Mouse (Mus musculus) neutrophil, adult 5-6 weeks (primary cell): ENCODE data around the gene Tbrg4. TPM values are rescaled to one million over a fixed set of nuclear protein-coding genes. Genes with fewer than 3 reads are reported as not detected.

Source experiments
- ATAC-seq: fragments of 151-379, 151-347 bp; 2 replicates; pipeline ENCODE4 v1.8.0; 2017; ENCODE audit warnings: mild to moderate bottlenecking, moderate TSS enrichment; ENCODE audit not compliant: insufficient number of reproducible peaks, poor library complexity, low FRiP score, severe bottlenecking; ENCODE audit errors: extremely low read depth
- total RNA-seq: library from RNA; stranded (forward); fragments of 200-1000 nt; gene quantifications from 2 replicates; pipeline ENCODE4 v1.2.3, GENCODE M21; 2017

Tbrg4 gene
- total RNA-seq, 1 experiment from 2014 or later, result 22.5 TPM

DNA sequence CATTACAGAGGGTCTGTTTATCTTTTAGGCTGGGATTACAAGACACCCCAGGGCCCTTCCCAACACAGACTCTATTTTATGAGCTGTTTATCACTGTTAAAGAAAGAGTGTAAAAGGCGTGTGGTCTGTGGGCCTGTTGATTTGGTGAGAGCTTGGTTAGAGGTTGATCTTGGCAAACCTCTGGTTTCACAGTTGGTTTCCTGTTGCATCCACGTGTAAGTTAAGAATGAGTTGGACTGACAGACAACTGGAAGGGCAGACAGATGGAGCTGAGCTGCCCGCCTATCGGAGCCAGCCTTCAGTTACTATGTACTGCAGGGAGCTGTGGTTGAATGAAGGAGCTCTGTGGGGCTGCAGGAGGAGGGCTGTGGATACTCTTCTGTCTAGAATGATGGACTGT lies 59.4 kb downstream of the Tbrg4 start:
- no peak for ATAC-seq

Other genes with a start within 250 kb of the Tbrg4 start
- 29.6 and 32.9 TPM in 2 replicates for gene Zmiz2, start 237.0 kb downstream of the Tbrg4 start, total RNA-seq
- gene Ppia, start 210.6 kb downstream of the Tbrg4 start, total RNA-seq, result 569 and 595 TPM in 2 replicates
- 41.4 and 46.2 TPM in 2 replicates for gene H2afv, start 181.6 kb downstream of the Tbrg4 start, total RNA-seq
- 73.4 and 75.8 TPM in 2 replicates for gene Purb, start 150.2 kb downstream of the Tbrg4 start, total RNA-seq
- 169 and 182 TPM in 2 replicates for gene Myo1g, start 105.1 kb downstream of the Tbrg4 start, total RNA-seq
- gene Ccm2, start 79.2 kb downstream of the Tbrg4 start, total RNA-seq, result 297 and 309 TPM in 2 replicates
- 0.12 TPM in 2 replicates for gene Nacad, start 20.0 kb downstream of the Tbrg4 start, total RNA-seq
- not detected in 2 replicates for gene Wap, start 12.6 kb upstream of the Tbrg4 start, total RNA-seq
- gene Ramp3, start 32.5 kb upstream of the Tbrg4 start, total RNA-seq, result 0.37 TPM in 1 of 2 replicates, not detected in the other
- gene Gm11983, start 211.6 kb upstream of the Tbrg4 start, total RNA-seq, result not detected in 2 replicates